Mouse (Mus musculus) heart, postnatal 4 days (tissue): ENCODE results near the gene Fgfr2. TPM values are rescaled to one million over a fixed set of nuclear protein-coding genes. Genes with fewer than 3 reads are reported as not detected.
"Not testable (repeated sequence)": the region's sequence is repeated elsewhere in the genome, so short reads cannot be mapped to it uniquely, and the experiment has no call there.

Source experiments
- DNase-seq: peaks from one replicate; pipeline ENCODE4 v3.0.0; 2021
- total RNA-seq, 2 experiments: library from RNA; stranded (reverse); gene quantifications; 2 replicates each; pipeline ENCODE4 v1.2.3; 2021

Gene Fgfr2
- total RNA-seq, 2 experiments from 2014 or later, result 10.2 to 10.6 TPM

GRCm38 (mm10) chr7:132570071-132570470, 553.1 kb downstream of the Fgfr2 start:
- DNase-seq, result peak; percentile 64

- no peak for DNase-seq
These were observed 554.3 kb downstream of the Fgfr2 start for GRCm38 (mm10) chr7:132568817-132569216.

GRCm38 (mm10) chr7:132565831-132566230, 557.3 kb downstream of the Fgfr2 start:
- DNase-seq, result no peak

GRCm38 (mm10) chr7:132559138-132559766, 563.9 kb downstream of the Fgfr2 start:
- no peak for DNase-seq

- no peak for DNase-seq
These were observed 564.9 kb downstream of the Fgfr2 start for GRCm38 (mm10) chr7:132558141-132558736.

- no peak for DNase-seq
These were observed 566.6 kb downstream of the Fgfr2 start for GRCm38 (mm10) chr7:132556575-132556974.

- DNase-seq, result no peak
These were observed 567.2 kb downstream of the Fgfr2 start for GRCm38 (mm10) chr7:132555911-132556310.

GRCm38 (mm10) chr7:132554091-132554490, 569.1 kb downstream of the Fgfr2 start:
- DNase-seq, result no peak

- peak; percentile 97 for DNase-seq
These were observed 571.6 kb downstream of the Fgfr2 start for GRCm38 (mm10) chr7:132551351-132552126.

- DNase-seq, result no peak
These were observed 576.0 kb downstream of the Fgfr2 start for GRCm38 (mm10) chr7:132547126-132547525.

- DNase-seq, result no peak
These were observed 580.7 kb downstream of the Fgfr2 start for GRCm38 (mm10) chr7:132542427-132542826.

- no peak for DNase-seq
These were observed 581.6 kb downstream of the Fgfr2 start for GRCm38 (mm10) chr7:132541566-132541965.

GRCm38 (mm10) chr7:132540597-132540996, 582.6 kb downstream of the Fgfr2 start:
- DNase-seq, result no peak

- DNase-seq, result no peak
These were observed 593.9 kb downstream of the Fgfr2 start for GRCm38 (mm10) chr7:132529206-132529605.

- DNase-seq, result no peak
These were observed 609.6 kb downstream of the Fgfr2 start for GRCm38 (mm10) chr7:132513419-132513982.

- DNase-seq, result peak; percentile 56
These were observed 614.0 kb downstream of the Fgfr2 start for GRCm38 (mm10) chr7:132509110-132509509.

GRCm38 (mm10) chr7:132507361-132507760, 615.8 kb downstream of the Fgfr2 start:
- no peak for DNase-seq

GRCm38 (mm10) chr7:132506226-132506625, 616.9 kb downstream of the Fgfr2 start:
- DNase-seq, result no peak

GRCm38 (mm10) chr7:132502445-132502844, 620.7 kb downstream of the Fgfr2 start:
- not testable (repeated sequence) for DNase-seq

- DNase-seq, result no peak
These were observed 626.0 kb downstream of the Fgfr2 start for GRCm38 (mm10) chr7:132497142-132497541.

- no peak for DNase-seq
These were observed 628.9 kb downstream of the Fgfr2 start for GRCm38 (mm10) chr7:132494263-132494662.

- no peak for DNase-seq
These were observed 629.5 kb downstream of the Fgfr2 start for GRCm38 (mm10) chr7:132493632-132494031.

- no peak for DNase-seq
These were observed 631.2 kb downstream of the Fgfr2 start for GRCm38 (mm10) chr7:132491902-132492301.
